ENCODE assay signal across 10 mouse cellular contexts in the genomic region with DNA sequence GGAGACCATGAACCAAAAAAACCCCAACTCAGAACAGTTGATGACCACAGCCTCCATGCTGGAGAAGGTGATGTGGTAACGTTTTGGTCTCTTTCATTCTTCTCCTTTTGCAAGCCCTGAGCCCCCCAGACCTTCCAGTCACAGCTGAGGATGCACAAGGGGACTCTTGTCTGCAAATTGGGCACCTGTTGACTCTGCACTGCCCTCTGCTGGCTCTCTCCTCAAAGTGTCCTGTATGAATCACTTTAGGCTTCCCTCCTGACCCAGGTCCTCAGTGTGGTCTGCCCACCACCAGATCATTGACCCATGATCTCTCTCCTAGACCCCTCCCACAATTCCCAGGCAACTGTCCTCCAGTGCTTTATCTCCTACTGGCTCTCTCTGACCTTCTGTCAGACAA. TPM values are rescaled to one million over a fixed set of nuclear protein-coding genes. Genes with fewer than 3 reads are reported as not detected.
DNase-seq lines count a peak whose midpoint lies in the region; ATAC-seq lines count a peak whose summit lies in the region.
"Had no signal": no experiment of that assay in that cellular context is flagged by ENCODE, and none has a peak within 500 bp of the region (broad histone marks: within the 10 kb centered on the region; RNA-seq: fewer than 3 reads in every experiment).

No protein-coding gene starts in this region.

- DNase-seq in hindbrain, embryonic 11.5 days (ENCODE audit: low spot score), result peak; percentile 19
- DNase-seq in CD4-positive helper T cell, adult 2 months (ENCODE audit: low read depth, low spot score), result peak; percentile 16
- peak; percentile 37 to 48 for DNase-seq in adrenal gland, adult 18-20 months (ENCODE audit: low spot score in 2 of 2)
- peak; percentile 43 for DNase-seq in retina, embryonic 14.5 days (ENCODE audit: low spot score)
- no peak for DNase-seq in right cerebral cortex, postnatal 36 days (ENCODE audit: low spot score in 2 of 2)

- H3K4me1 ChIP-seq in hindbrain, embryonic 11.5 days (replicated peaks; ENCODE audit: control insufficient read depth, insufficient read depth, low read length), result no peaks in the 10 kb centered on the region
- H3K4me1 ChIP-seq in hindbrain, embryonic 12.5 days, result no peaks in the 10 kb centered on the region
- no peaks in the 10 kb centered on the region for H3K4me1 ChIP-seq in forebrain, embryonic 16.5 days (replicated peaks; ENCODE audit: control insufficient read depth, insufficient read depth, low read length)
- H3K4me1 ChIP-seq: embryonic facial prominence, embryonic 13.5 days; liver, embryonic 15.5 days had no signal

- no peak overlapping the region for H3K27ac ChIP-seq in hindbrain, embryonic 11.5 days (ENCODE audit: low read depth, low read length)
- H3K27ac ChIP-seq in hindbrain, embryonic 12.5 days, result no peak overlapping the region
- no peak overlapping the region for H3K27ac ChIP-seq in forebrain, embryonic 16.5 days (ENCODE audit: low read length)
- H3K27ac ChIP-seq: embryonic facial prominence, embryonic 13.5 days; liver, embryonic 15.5 days had no signal

- WGBS in hindbrain, embryonic 11.5 days, result 39% methylated on average over 1 of the region's 1 CpGs
- WGBS in hindbrain, embryonic 12.5 days, result 57% methylated on average over 1 of the region's 1 CpGs
- 35% methylated on average over 1 of the region's 1 CpGs for WGBS in forebrain, embryonic 16.5 days

- no peak overlapping the region for H3K9ac ChIP-seq in hindbrain, embryonic 11.5 days (ENCODE audit: low read depth, low read length)
- no peak overlapping the region for H3K9ac ChIP-seq in hindbrain, embryonic 12.5 days
- H3K9ac ChIP-seq in forebrain, embryonic 16.5 days (replicated peaks; ENCODE audit: low read depth, low read length), result no peak overlapping the region
- H3K9ac ChIP-seq: embryonic facial prominence, embryonic 13.5 days; liver, embryonic 15.5 days had no signal

- no peak overlapping the region for H3K4me3 ChIP-seq in hindbrain, embryonic 11.5 days (ENCODE audit: low read depth, low read length)
- no peak overlapping the region for H3K4me3 ChIP-seq in hindbrain, embryonic 12.5 days
- no peak overlapping the region for H3K4me3 ChIP-seq in forebrain, embryonic 16.5 days (replicated peaks; ENCODE audit: low read length)
- H3K4me3 ChIP-seq: embryonic facial prominence, embryonic 13.5 days; liver, embryonic 15.5 days had no signal

- H3K9me3 ChIP-seq in hindbrain, embryonic 11.5 days (ENCODE audit: control insufficient read depth, low read length), result no peaks in the 10 kb centered on the region
- no peaks in the 10 kb centered on the region for H3K9me3 ChIP-seq in hindbrain, embryonic 12.5 days (replicated peaks)
- no peaks in the 10 kb centered on the region for H3K9me3 ChIP-seq in forebrain, embryonic 16.5 days (ENCODE audit: control insufficient read depth, low read length)
- H3K9me3 ChIP-seq: embryonic facial prominence, embryonic 13.5 days; liver, embryonic 15.5 days had no signal

- no peak for ATAC-seq in hindbrain, embryonic 11.5 days (ENCODE audit: low FRiP score)
- no peak for ATAC-seq in hindbrain, embryonic 12.5 days (ENCODE audit: low FRiP score)
- ATAC-seq in erythroid progenitor cell, adult 5-6 weeks (replicated peaks; ENCODE audit: low FRiP score, poor library complexity, severe bottlenecking), result 0 out of 2 replicates have a peak, but pooled peaks have one; percentile 25
- no peak for ATAC-seq in forebrain, embryonic 16.5 days

- H3K27me3 ChIP-seq in hindbrain, embryonic 11.5 days (ENCODE audit: control insufficient read depth, insufficient read depth, low read length), result no peaks in the 10 kb centered on the region
- H3K27me3 ChIP-seq in hindbrain, embryonic 12.5 days, result no peaks in the 10 kb centered on the region
- no peaks in the 10 kb centered on the region for H3K27me3 ChIP-seq in forebrain, embryonic 16.5 days (replicated peaks; ENCODE audit: control insufficient read depth, insufficient read depth, low read length)
- H3K27me3 ChIP-seq: embryonic facial prominence, embryonic 13.5 days; liver, embryonic 15.5 days had no signal

- H3K4me2 ChIP-seq in hindbrain, embryonic 11.5 days (replicated peaks; ENCODE audit: low read depth, low read length), result no peak overlapping the region
- H3K4me2 ChIP-seq in hindbrain, embryonic 12.5 days (replicated peaks), result no peak overlapping the region
- no peak overlapping the region for H3K4me2 ChIP-seq in forebrain, embryonic 16.5 days (ENCODE audit: low read length)
- H3K4me2 ChIP-seq: embryonic facial prominence, embryonic 13.5 days; liver, embryonic 15.5 days had no signal

- H3K36me3 ChIP-seq in hindbrain, embryonic 11.5 days (ENCODE audit: control insufficient read depth, insufficient read depth, low read length), result no peaks in the 10 kb centered on the region
- no peaks in the 10 kb centered on the region for H3K36me3 ChIP-seq in hindbrain, embryonic 12.5 days
- no peaks in the 10 kb centered on the region for H3K36me3 ChIP-seq in forebrain, embryonic 16.5 days (ENCODE audit: control insufficient read depth, insufficient read depth)
- H3K36me3 ChIP-seq: embryonic facial prominence, embryonic 13.5 days; liver, embryonic 15.5 days had no signal

RNA-seq across cellular contexts. Expression of gene Kif26b, which starts 32.1 kb away (rescaled TPM):
- 5.7 and 6.5 TPM in 2 replicates for polyA plus RNA-seq in hindbrain, embryonic 11.5 days (2014; fragmentation: Nextera tagmentation; extraction: Ambion mirVana)
- polyA plus RNA-seq in hindbrain, embryonic 12.5 days (2016; fragmentation: Nextera tagmentation; extraction: Ambion mirVana), result 13.3 and 17.2 TPM in 2 replicates
- 1 to 10 TPM; 2.7 to 4.4 TPM for total RNA-seq in adrenal gland, adult 18-20 months (2021)
- not detected in 2 replicates for total RNA-seq in erythroid progenitor cell, adult 5-6 weeks (2015; ENCODE audit: low replicate concordance)
- 0.77 TPM in 1 of 2 replicates, not detected in the other for total RNA-seq in erythroid progenitor cell, adult 5-6 weeks (2017; ENCODE audit: low replicate concordance)
- polyA plus RNA-seq in forebrain, embryonic 16.5 days (2015; fragmentation: Nextera tagmentation; extraction: Ambion mirVana), result 4.7 and 5.3 TPM in 2 replicates

Comparison
In these comparisons a context has a peak if more than half of its experiments do, and no peak if none do; other contexts are left out.
1. DNase-seq: peak in hindbrain, embryonic 11.5 days (single experiment), CD4-positive helper T cell, adult 2 months (single experiment), adrenal gland, adult 18-20 months (2 of 2) and retina, embryonic 14.5 days (single experiment); none in right cerebral cortex, postnatal 36 days (0 of 2).